Mouse (Mus musculus) cortical plate, adult 2 months (tissue): Measurements from ENCODE around the gene Cdk8. TPM values are rescaled to one million over a fixed set of nuclear protein-coding genes. Genes with fewer than 3 reads are reported as not detected.
"Not testable (repeated sequence)": the region's sequence is repeated elsewhere in the genome, so short reads cannot be mapped to it uniquely, and the experiment has no call there.

Source experiments
- H3K27ac ChIP-seq: fragments of 200-500 bp; 2 replicates; pipeline ENCODE4 v1.5.1; 2012; ENCODE audit warnings: low read length, control low read depth, inconsistent platforms; ENCODE audit not compliant: insufficient read depth
- H3K4me1 ChIP-seq: fragments of 200-500 bp; 2 replicates; pipeline ENCODE4 v1.6.1; 2011; ENCODE audit warnings: low read length; ENCODE audit not compliant: control insufficient read depth, insufficient read depth
- H3K4me3 ChIP-seq: fragments of 200-500 bp; 2 replicates; pipeline ENCODE4 v1.5.1; 2011; ENCODE audit warnings: mild to moderate bottlenecking, low read length, control low read depth; ENCODE audit not compliant: insufficient read depth
- CTCF ChIP-seq: fragments of 200-500 bp; IDR thresholded peaks from 2 replicates; pipeline ENCODE4 v1.5.1; 2011; ENCODE audit warnings: mild to moderate bottlenecking, control low read depth, low read length; ENCODE audit not compliant: insufficient read depth; ENCODE audit errors: extremely low read depth
- POLR2A ChIP-seq: fragments of 200-500 bp; IDR thresholded peaks from 2 replicates; pipeline ENCODE4 v1.6.1; 2011; ENCODE audit warnings: mild to moderate bottlenecking, low read length, control low read depth; ENCODE audit not compliant: insufficient read depth; ENCODE audit errors: extremely low read depth
- polyA plus RNA-seq: library from polyadenylated mRNA; depleted of rRNA; stranded (reverse); fragments of >200 nt; gene quantifications from 2 replicates; pipeline ENCODE4 v1.2.3, GENCODE M21; 2012; rRNA removed

The Cdk8 gene
- 33.7 and 35.8 TPM in 2 replicates for polyA plus RNA-seq

GRCm38 (mm10) chr5:146230864-146231654 lies at the start of gene Cdk8:
Gene Cdk8 (plus strand): TSS chr5:146231230.
- H3K4me1 ChIP-seq, result peaks cover 2% of the 10 kb centered on the region; the same call in 1 of the 2 replicates
- TF ChIP-seq CTCF, result no peak
- peak; percentile 48 for TF ChIP-seq POLR2A
- H3K27ac ChIP-seq, result peak within 1 kb of the TSS; percentile 96
- H3K4me3 ChIP-seq, result peak within 1 kb of the TSS; percentile 93

GRCm38 (mm10) chr5:146185204-146185603 lies 45.8 kb upstream of the Cdk8 start, which contains the start of gene 1700001J03Rik:
Gene 1700001J03Rik (minus strand): TSS chr5:146185304.
- H3K4me1 ChIP-seq, H3K4me3 ChIP-seq, H3K27ac ChIP-seq: not testable (repeated sequence)

- H3K4me3 ChIP-seq, H3K27ac ChIP-seq, H3K4me1 ChIP-seq: not testable (repeated sequence)
- peak; percentile 70 for TF ChIP-seq CTCF
Measured at GRCm38 (mm10) chr5:146187441-146187840, 43.6 kb upstream of the Cdk8 start.

GRCm38 (mm10) chr5:146188144-146188543 lies 42.9 kb upstream of the Cdk8 start:
- H3K4me3 ChIP-seq, result no peak overlapping the region
- no peak overlapping the region for H3K27ac ChIP-seq
- H3K4me1 ChIP-seq, result no peaks in the 10 kb centered on the region
- TF ChIP-seq POLR2A, result no peak
- no peak for TF ChIP-seq CTCF

GRCm38 (mm10) chr5:146188712-146189111 lies 42.3 kb upstream of the Cdk8 start:
- H3K4me1 ChIP-seq, result no peaks in the 10 kb centered on the region

GRCm38 (mm10) chr5:146190093-146190492 lies 40.9 kb upstream of the Cdk8 start:
- Histone ChIP-seq H3K4me3 (no peak overlapping the region), H3K27ac (no peak overlapping the region), H3K4me1 (no peaks in the 10 kb centered on the region)
- no peak for TF ChIP-seq CTCF
- TF ChIP-seq POLR2A, result no peak

More at GRCm38 (mm10) chr5:146188712-146189111, 42.3 kb upstream of the Cdk8 start:
- TF ChIP-seq POLR2A (no peak), CTCF (no peak)
- no peak overlapping the region for H3K27ac ChIP-seq
- no peak overlapping the region for H3K4me3 ChIP-seq

GRCm38 (mm10) chr5:146190501-146191269 lies 40.3 kb upstream of the Cdk8 start:
- Histone ChIP-seq H3K27ac (no peak overlapping the region), H3K4me3 (no peak overlapping the region), H3K4me1 (no peaks in the 10 kb centered on the region)
- no peak for TF ChIP-seq CTCF
- no peak for TF ChIP-seq POLR2A

- no peak for TF ChIP-seq POLR2A
- TF ChIP-seq CTCF, result no peak
- no peak overlapping the region for H3K27ac ChIP-seq
- no peak overlapping the region for H3K4me3 ChIP-seq
- no peaks in the 10 kb centered on the region for H3K4me1 ChIP-seq
Measured at GRCm38 (mm10) chr5:146193360-146193759, 37.7 kb upstream of the Cdk8 start.

GRCm38 (mm10) chr5:146199073-146199472 lies 32.0 kb upstream of the Cdk8 start:
- TF ChIP-seq POLR2A, result no peak
- no peak for TF ChIP-seq CTCF
- H3K4me3 ChIP-seq, result no peak overlapping the region
- no peak overlapping the region for H3K27ac ChIP-seq
- H3K4me1 ChIP-seq, result no peaks in the 10 kb centered on the region

GRCm38 (mm10) chr5:146199540-146199939 lies 31.5 kb upstream of the Cdk8 start:
- no peak for TF ChIP-seq POLR2A
- TF ChIP-seq CTCF, result no peak
- no peak overlapping the region for H3K27ac ChIP-seq
- no peak overlapping the region for H3K4me3 ChIP-seq
- H3K4me1 ChIP-seq, result no peaks in the 10 kb centered on the region
